ENCODE assay signal across 8 mouse cellular contexts in the genomic region with DNA sequence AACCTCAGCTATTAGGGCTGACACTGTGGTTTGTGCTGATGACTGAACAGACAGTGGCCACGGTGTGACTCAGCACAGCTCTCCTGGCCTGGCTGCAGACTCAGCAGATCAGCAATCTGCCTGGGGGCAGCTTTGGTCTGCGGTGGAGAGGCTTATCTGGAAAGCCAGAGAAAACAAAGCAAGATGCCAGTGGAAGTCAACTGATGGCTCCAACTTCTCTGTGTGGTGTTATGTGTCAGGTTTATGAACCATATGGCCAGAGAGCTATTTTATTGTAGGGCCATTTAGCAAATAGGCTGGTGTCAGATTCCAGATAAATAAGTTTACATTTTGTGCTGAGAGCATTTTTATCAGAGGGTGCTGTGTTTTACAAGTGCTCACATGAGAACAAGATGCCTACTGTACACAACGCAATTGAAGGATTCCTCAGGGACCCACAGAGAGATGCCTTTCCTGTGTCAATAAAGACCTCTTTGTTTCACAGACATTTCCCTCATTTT. TPM values are rescaled to one million over a fixed set of nuclear protein-coding genes. Genes with fewer than 3 reads are reported as not detected.
DNase-seq lines count a peak whose midpoint lies in the region; ATAC-seq and TF ChIP-seq lines count a peak whose summit lies in the region.

No protein-coding gene starts in this region.

- H3K4me3 ChIP-seq in heart, embryonic 15.5 days, result no peak overlapping the region
- H3K4me3 ChIP-seq in heart, postnatal 0 days (ENCODE audit: low read depth, low read length), result no peak overlapping the region
- H3K4me3 ChIP-seq in liver, embryonic 14.5 days (ENCODE audit: insufficient read depth in 1 of 2, low read depth in 2 of 2, low read length in 2 of 2), result no peak overlapping the region

- TF ChIP-seq EP300 in heart, postnatal 0 days (IDR thresholded peaks at IDR 0.05; ENCODE audit: low read depth), result no peak
- TF ChIP-seq EP300 in liver, embryonic 14.5 days (IDR thresholded peaks at IDR 0.05; ENCODE audit: low read depth), result no peak

- no peaks in the 10 kb centered on the region for H3K9me3 ChIP-seq in heart, embryonic 15.5 days (replicated peaks)
- H3K9me3 ChIP-seq in heart, postnatal 0 days (replicated peaks; ENCODE audit: control insufficient read depth, low read length), result no peaks in the 10 kb centered on the region
- H3K9me3 ChIP-seq in liver, embryonic 14.5 days (ENCODE audit: control insufficient read depth, low read length), result no peaks in the 10 kb centered on the region

- peaks cover 7% of the 10 kb centered on the region for H3K4me1 ChIP-seq in heart, embryonic 15.5 days (replicated peaks)
- H3K4me1 ChIP-seq in heart, postnatal 0 days (ENCODE audit: control insufficient read depth, insufficient read depth), result peaks cover 4% of the 10 kb centered on the region; the same call in 1 of the 2 replicates
- H3K4me1 ChIP-seq in liver, embryonic 14.5 days (replicated peaks; ENCODE audit: control insufficient read depth in 2 of 2, insufficient read depth in 2 of 2, low read length in 1 of 2), result no peaks in the 10 kb centered on the region

- H3K9ac ChIP-seq in heart, embryonic 15.5 days, result no peak overlapping the region
- no peak overlapping the region for H3K9ac ChIP-seq in heart, postnatal 0 days (replicated peaks; ENCODE audit: low read depth, low read length)
- no peak overlapping the region for H3K9ac ChIP-seq in liver, embryonic 14.5 days (replicated peaks)

- ATAC-seq in heart, embryonic 15.5 days (replicated peaks; ENCODE audit: insufficient number of reproducible peaks, insufficient read depth, low FRiP score, low read depth), result no peak
- peak; percentile 58; the same call in 1 of the 2 replicates for ATAC-seq in heart, postnatal 0 days (ENCODE audit: insufficient read depth, low read depth)
- peak; percentile 70; the same call in 1 of the 2 replicates for ATAC-seq in liver, embryonic 14.5 days (ENCODE audit: insufficient read depth)

- DNase-seq in heart, postnatal 25 days (ENCODE audit: low spot score), result no peak
- DNase-seq in adrenal gland, adult 8-10 months, result peak; percentile 25
- DNase-seq in heart, postnatal 0 days (ENCODE audit: low spot score), result no peak
- peak in 2 of 3 experiments; percentile 6 to 9 for DNase-seq in liver, embryonic 14.5 days (ENCODE audit: low read depth in 3 of 3, low spot score in 3 of 3)
- peak; percentile 73 for DNase-seq in yolk sac, embryonic 10.5 days (ENCODE audit: low spot score)
- no peak for DNase-seq in thymus, adult 18-20 months
- no peak for DNase-seq in right cerebral cortex, postnatal 36 days (ENCODE audit: low spot score in 2 of 2)

- intact Hi-C loops in heart, postnatal 25 days (cut with DNase I), result loop anchor here (5.0 kb wide), 1 partner anchor 33 kb away; a partner anchor contains a TSS

- no peak overlapping the region for H3K4me2 ChIP-seq in heart, embryonic 15.5 days
- H3K4me2 ChIP-seq in heart, postnatal 0 days (ENCODE audit: low read depth, low read length), result no peak overlapping the region
- H3K4me2 ChIP-seq in liver, embryonic 14.5 days (ENCODE audit: low read depth), result no peak overlapping the region

- no peaks in the 10 kb centered on the region for H3K36me3 ChIP-seq in heart, embryonic 15.5 days
- no peaks in the 10 kb centered on the region for H3K36me3 ChIP-seq in heart, postnatal 0 days (replicated peaks; ENCODE audit: control insufficient read depth, insufficient read depth, low read length)
- no peaks in the 10 kb centered on the region for H3K36me3 ChIP-seq in liver, embryonic 14.5 days (replicated peaks; ENCODE audit: control insufficient read depth, insufficient read depth, low read depth)

- H3K27ac ChIP-seq in heart, embryonic 15.5 days, result 0 out of 2 replicates have a peak overlapping the region, but pooled peaks have one; percentile 9
- no peak overlapping the region for H3K27ac ChIP-seq in heart, postnatal 0 days (ENCODE audit: low read depth)
- no peak overlapping the region for H3K27ac ChIP-seq in liver, embryonic 14.5 days

- 6% methylated on average over 3 of the region's 3 CpGs for WGBS in heart, embryonic 15.5 days
- 7% methylated on average over 3 of the region's 3 CpGs for WGBS in heart, postnatal 0 days
- 6% methylated on average over 3 of the region's 3 CpGs for WGBS in liver, embryonic 14.5 days (ENCODE audit: insufficient replicate concordance)

- no peaks in the 10 kb centered on the region for H3K27me3 ChIP-seq in heart, embryonic 15.5 days
- no peaks in the 10 kb centered on the region for H3K27me3 ChIP-seq in heart, postnatal 0 days (ENCODE audit: control insufficient read depth, insufficient read depth, low read length)
- no peaks in the 10 kb centered on the region for H3K27me3 ChIP-seq in liver, embryonic 14.5 days (ENCODE audit: control insufficient read depth, insufficient read depth, low read length)

- no peak for TF ChIP-seq CTCF in heart, postnatal 0 days (IDR thresholded peaks at IDR 0.05; ENCODE audit: low read depth)
- TF ChIP-seq CTCF in liver, embryonic 14.5 days (IDR thresholded peaks at IDR 0.05; ENCODE audit: low read depth), result no peak

RNA-seq across cellular contexts. Expression of a gene that starts 33.6 kb away (rescaled TPM):
- 11.4 and 12.7 TPM in 2 replicates for polyA plus RNA-seq in heart, embryonic 15.5 days (2015; fragmentation: Nextera tagmentation; extraction: Ambion mirVana)
- 1 to 10 TPM; 4.3 to 8.9 TPM for total RNA-seq in heart, postnatal 25 days (2021)
- 10 to 100 TPM; 21.4 to 46.0 (median 31.1) TPM for total RNA-seq in adrenal gland, adult 8-10 months (2022)
- total RNA-seq in heart, postnatal 0 days (2014; rRNA removed; ENCODE audit: low replicate concordance), result 6.3 and 19.2 TPM in 2 replicates
- 6.0 and 6.5 TPM in 2 replicates for polyA plus RNA-seq in heart, postnatal 0 days (2015; fragmentation: Nextera tagmentation; extraction: Ambion mirVana)
- polyA plus RNA-seq in liver, embryonic 14.5 days (2012; rRNA removed), result 0.28 TPM in 2 replicates
- 0.38 and 0.55 TPM in 2 replicates for polyA plus RNA-seq in liver, embryonic 14.5 days (2014; fragmentation: Nextera tagmentation; extraction: Ambion mirVana)

Comparison
In these comparisons a context has a peak if more than half of its experiments do, and no peak if none do; other contexts are left out.
1. DNase-seq: peak in adrenal gland, adult 8-10 months (single experiment), liver, embryonic 14.5 days (2 of 3) and yolk sac, embryonic 10.5 days (single experiment); none in heart, postnatal 25 days (single experiment), heart, postnatal 0 days (single experiment), thymus, adult 18-20 months (0 of 2) and right cerebral cortex, postnatal 36 days (0 of 2).